Mouse (Mus musculus) testis, postnatal 10 days (tissue): ENCODE data around the gene Sar1a.
A peak's percentile ranks its signal among the peaks of the same experiment; 100 is the strongest.

Experiments used
- DNase-seq: peaks from one replicate; pipeline ENCODE4 v3.0.0; 2021; ENCODE audit warnings: low spot score

Sar1a gene

DNA sequence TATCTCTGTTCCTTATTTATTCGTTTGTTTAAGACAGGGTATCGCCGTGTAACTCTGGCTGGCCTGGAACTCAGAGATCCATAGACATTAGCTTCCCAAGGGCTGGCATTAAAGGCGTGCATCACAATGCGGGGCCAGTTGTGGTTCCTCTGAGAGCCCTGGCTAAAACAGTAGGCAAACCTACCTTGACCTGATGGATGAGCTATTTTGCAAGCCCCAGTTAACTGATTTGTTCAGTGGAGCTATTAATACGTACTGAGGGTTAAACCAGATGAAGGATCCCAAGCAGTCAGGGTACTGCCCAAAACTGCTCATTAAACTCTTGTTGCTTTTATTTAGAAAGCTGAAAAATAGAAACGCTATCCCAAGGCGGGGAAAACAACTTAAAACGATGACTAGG is 554 bp upstream of the Sar1a start:
- no peak for DNase-seq

DNA sequence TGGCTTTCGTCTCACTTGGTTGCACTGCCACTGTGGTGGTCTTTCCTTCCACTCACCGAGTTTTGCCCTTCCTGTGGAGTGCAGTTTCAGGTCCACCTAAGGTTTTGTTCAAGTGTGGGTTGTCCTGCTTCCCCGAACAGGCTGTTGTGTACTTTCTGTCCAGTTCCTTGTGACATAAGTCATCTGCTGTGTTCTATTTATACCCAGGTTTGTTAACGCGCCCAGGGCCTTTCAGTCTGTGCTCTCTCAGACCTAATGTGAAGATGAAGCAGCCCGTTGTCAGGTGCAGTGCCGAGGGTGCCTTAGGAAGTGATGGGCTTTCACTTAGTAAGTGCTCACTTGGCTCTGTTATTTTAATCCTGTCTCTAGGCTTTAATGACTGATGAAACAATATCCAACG is 9.3 kb downstream of the Sar1a start:
- no peak for DNase-seq

DNA sequence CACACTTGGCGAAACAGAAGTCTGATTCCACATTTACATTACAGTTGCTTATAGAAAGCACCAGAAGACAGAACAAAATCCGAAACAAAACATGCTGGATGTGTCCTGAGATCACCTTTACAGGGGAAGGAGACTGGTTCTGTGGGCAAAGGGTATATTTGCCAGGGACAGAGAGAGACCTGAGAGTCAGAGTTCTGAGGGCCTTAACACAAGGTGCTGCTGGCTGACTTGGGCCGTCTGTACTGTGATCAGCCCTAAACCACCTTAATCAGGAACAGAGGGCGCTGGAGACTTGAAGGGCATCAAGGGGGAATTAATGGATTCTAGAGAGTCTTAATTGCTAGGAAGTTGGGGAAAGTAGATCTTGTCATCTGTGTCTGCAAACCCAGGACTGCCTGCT is 13.5 kb downstream of the Sar1a start:
- no peak for DNase-seq

DNA sequence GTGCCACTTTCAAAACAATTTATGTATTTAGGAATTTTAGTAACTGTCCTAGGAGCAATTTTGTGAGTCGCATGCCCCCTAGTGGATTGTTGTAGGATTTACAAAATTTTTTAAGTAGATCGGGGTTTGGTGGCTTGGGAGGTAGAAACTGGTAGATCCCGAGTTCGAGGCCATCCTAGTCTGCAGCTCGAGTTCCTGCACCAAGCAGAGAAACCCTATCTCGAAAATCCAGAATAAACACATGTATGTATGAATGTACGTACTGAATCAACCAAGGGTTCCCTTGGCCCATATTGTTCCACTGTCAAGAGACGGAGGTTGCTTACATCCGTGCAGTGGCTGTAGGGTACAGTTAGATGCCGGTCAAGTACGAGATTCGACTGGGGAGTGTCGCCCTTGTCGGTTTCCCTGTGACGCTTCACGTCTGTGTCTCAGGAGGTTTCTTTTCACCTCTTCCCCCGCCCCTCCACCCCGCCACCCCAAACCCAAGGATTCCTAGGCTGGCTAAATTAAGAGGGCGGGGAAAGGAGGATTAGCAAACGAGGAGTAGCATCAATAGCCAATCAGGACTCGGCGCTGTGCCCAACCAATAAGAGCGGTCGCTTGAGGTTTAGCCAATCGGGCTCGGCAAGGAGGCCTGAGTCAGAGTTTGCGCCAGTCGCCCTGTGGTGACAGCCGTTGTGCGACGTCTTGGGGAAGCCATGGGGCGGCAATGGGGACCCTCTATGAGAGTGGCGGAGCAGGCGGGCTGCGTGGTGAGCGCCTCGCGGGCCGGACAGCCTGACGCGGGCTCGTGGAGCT is 15.0 kb downstream of the Sar1a start, which contains the start of gene Tysnd1:
TSS of gene Tysnd1 (plus strand) at position 645 of the 801 bp plus-strand sequence.
- peak; percentile 98 for DNase-seq

DNA sequence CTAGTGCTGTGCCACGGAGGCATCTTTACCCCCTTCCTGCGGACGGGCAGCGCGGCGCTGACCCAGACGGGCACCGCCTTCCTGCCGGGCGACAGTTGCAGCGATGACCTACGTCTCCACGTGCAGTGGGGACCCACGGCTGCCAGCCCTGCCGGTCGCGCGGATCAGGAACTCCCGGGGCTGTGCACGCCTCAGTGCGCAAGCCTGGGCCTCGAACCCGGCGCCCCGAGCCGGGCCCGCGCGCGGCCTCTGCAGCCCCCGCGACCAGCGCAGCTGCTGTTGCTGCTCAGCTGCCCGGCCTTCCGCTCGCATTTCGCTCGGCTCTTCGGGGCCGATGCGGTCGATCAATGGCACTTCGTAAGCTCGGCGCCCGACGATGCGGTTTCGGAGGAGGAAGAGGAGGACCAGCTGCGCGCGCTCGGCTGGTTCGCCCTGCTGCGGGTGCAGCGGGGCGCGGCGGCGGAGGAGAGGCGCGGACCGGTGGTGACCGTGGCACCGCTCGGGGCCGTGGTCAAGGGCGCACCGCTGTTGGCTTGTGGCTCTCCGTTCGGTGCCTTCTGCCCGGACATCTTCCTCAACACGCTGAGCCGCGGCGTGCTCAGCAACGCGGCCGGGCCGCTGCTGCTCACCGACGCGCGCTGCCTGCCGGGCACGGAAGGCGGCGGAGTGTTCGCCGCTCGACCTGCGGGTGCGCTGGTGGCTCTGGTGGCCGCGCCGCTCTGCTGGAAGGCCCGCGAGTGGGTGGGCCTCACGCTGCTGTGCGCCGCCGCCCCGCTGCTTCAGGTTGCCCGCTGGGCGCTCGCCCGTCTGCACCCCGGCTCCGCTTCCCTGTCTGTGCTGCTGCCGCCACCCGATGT is 15.8 kb downstream of the Sar1a start:
- no peak for DNase-seq

DNA sequence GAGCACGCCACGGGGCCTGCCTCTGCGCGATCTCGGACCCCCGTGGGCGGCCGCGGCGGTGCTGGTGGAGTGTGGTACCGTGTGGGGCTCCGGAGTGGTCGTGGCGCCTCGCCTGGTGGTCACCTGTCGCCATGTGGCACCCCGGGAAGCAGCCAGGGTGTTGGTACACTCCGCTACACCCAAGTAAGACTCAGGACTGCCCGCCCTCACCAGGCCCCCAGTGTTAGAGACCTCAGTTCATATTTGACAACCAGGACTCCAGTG is 16.4 kb downstream of the Sar1a start:
- DNase-seq = peak; percentile 56

DNA sequence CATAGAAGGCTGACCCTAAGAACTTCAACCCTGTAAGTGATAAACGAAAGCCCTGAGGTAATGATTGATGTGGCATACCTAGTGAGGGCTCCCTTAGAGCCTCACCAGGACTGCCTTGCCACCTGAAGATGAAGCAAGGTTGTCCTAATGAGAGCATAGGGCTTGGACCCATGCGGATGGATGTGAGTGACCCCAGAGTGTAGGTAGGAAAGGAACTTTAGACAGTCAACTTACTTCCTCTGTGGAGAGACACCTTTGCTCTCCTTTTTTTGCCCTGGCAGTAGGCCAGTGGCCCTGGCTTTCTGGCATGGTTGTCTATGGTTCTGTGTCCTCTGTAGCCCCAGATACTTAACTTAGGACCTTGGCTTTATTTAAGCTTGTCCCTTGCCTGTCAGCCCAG is 16.9 kb downstream of the Sar1a start:
- no peak for DNase-seq

DNA sequence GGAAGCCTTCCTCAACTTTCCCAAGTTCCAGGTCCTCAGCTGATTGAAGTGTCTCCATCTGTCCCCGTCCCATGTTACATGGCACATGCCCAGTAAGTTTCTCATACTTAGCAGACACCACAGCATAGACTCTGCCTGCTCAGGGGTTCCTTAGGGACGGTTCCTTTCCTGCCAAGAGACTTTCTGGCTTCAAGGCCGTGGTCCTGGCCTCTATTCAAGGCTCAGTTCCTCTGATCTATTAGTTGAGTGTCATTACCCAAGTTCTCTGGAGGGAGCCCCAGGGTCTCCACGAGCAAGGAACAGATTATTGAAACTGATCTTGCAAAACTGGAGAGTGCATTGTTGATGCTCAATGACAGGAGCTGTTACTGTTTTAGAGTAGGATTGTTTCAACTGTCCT is 24.6 kb downstream of the Sar1a start:
- no peak for DNase-seq

DNA sequence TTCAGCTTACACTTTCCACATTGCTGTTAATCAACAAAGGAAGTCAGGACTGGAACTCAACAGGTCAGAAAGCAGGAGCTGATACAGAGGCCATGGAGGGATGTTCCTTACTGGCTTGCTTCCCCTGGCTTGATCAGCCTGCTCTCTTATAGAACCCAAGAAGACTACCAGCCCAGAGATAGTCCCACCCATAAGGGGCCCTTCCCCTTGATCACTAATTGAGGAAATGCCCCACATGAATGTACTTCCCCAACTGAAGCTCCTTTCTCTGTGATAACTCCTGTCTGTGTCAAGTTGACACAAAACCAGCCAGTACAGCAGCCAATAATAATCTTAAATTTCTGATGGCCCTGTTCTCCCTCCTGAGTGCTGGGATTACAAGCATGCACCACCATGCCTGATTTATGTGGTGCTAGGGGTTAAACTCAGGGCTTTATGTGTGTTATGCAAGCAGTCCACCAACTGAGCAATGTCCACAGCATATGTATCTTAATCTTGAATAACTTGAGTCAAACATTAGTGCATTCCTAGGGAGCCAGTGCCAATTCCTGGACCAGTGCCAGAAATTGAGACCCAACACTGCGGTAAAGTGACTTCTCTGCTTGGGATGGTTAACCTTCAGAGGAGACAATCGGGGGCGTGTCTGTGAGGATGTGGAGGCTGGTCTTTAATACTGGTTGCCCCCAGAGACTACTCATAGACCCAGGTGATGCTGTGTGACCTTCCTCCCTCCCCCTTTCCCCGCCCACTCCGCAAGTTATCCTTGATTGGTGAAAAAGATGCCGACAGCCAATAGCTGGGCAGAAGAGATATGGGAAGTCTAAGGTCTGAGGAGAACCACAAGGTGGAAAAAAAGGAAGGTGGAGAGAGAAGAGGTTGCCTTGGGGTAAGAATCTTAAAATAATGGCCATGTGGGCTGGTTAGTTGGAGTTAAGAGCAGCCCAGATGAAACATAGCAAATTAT is 26.6 kb downstream of the Sar1a start:
- DNase-seq = no peak

DNA sequence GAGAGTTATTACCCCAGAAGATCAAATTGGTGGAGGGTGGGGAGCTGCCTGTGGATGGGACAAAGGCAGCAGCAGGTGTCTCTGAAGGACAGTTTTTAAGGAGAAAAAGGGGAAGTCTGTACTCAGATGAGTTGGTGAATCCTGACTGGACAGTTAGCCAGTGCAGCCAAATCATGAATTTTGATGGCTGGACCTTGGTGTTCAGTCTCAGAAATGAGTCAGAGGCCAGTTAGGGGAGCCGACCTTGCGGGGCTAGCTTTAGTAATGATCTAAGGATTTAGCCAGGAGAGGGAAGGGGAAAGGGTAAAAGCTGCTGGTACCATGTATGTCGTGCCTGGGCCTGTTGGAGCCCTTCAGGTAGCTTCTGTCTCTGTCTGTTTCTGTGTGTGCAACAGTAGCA is 33.5 kb downstream of the Sar1a start:
- no peak for DNase-seq

DNA sequence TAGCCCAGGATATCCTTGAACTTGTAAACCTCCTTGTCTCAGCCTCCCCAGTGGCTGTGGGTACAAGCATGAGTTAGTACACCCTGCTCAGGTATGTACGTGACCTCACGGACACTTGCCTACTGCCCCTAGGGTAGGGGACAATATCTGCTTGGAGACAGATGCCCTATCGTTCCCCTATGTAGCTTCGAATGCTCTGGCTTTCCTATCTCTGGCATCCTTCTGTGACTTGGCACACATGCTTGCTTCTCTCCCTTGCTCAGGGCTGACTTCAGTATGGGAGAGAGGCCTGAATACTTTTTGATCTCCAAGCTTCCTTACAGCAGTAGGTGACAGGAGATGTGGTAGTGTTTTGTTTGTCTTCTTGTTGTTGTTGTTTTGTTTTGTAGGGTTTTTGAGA is 34.0 kb downstream of the Sar1a start:
- DNase-seq = no peak

DNA sequence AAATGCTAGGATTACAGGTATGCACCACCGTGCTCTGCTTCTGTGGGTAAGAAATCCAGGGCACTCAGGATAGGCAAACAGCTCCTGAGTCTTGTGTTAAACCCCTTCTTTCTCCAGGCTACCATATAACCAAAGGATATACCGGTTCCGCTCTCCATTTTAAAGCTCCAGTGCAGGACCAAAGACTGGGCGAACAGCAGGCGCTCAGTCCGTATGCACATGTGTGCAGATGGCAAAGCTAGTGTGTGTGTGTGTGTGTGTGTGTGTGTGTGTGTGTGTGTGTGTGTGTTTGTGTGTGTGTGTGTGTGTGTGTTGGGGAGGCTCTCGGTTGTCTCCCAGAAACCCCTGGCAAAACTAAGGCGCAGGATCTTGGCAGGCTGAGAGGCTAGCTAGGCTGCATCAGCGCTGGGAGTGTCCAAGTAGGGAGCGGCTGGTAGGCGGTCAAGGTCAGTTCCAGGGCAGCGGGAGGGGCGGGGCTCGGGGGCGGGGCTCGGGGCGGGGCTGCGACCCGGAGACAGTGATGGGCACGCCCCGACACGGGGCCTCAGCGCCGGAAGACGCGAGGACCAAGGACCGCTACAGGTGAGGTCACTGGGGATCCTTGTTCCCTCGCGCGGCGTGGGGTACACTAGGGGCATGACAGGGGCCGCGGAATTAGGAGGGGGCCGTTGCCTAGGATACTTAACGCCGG is 34.8 kb downstream of the Sar1a start, which contains the start of gene Aifm2:
TSS of gene Aifm2 (plus strand) at position 493 of the 691 bp plus-strand sequence.
- DNase-seq = peak; percentile 76

DNA sequence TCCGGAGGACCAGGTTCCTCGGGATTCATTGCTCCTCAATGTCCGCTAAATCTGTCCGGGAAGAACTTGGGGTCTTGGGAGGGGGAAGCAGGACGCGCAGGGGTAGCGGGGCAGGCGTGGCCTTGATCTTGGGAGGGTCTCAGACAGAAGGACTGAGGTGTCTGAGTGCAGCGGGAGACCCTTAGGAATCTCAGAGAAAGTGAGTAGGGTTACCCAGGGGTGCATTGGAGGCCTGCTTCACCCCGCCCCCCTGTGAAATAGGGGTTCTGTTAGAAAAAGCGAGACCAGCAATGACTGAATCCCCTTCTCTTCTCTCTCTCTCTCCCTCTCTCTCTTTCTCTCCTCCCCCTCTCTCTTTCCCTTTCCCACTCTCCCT is 35.4 kb downstream of the Sar1a start:
- DNase-seq = no peak

DNA sequence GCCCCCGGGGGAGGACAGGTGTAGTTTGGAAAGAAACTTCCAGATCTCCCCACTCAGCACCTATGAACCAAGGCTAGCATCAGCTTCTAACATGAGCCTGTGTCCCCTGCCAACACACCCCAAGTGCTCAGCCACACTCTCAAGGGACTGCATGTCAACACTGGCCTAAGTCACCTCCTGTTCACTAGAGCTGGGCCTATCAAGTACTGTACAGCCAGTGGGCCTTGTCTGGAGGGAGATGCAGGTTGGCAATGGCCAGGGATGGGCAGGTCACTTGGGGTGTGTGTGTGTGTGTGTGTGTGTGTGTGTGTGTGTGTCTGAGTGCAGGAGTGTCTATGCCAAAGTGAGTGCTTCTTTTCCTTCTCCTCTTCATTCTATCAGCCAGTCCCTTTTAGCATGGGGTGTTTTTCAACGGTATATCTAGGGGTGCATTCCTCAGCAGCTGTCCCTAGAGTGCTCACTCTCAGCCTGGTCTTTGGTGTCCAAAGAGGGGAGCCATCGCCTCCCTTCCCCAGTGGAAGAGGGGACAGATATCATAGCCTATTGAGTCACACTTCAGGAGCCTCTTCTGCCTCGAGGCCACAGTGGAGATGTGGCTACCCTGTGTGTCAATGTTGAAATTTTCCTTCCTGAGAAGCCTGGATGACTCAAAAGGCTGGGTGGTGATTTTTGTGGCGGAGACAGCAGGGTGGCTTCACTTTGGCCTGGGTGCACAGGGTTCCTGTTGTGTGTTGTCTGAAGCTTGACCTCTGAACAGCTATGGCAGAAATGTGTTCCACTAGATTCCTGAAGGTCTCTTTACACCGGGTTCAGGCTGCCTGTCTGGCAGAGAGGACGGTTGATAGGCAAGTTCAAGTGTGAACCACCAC is 36.1 kb downstream of the Sar1a start:
- no peak for DNase-seq

DNA sequence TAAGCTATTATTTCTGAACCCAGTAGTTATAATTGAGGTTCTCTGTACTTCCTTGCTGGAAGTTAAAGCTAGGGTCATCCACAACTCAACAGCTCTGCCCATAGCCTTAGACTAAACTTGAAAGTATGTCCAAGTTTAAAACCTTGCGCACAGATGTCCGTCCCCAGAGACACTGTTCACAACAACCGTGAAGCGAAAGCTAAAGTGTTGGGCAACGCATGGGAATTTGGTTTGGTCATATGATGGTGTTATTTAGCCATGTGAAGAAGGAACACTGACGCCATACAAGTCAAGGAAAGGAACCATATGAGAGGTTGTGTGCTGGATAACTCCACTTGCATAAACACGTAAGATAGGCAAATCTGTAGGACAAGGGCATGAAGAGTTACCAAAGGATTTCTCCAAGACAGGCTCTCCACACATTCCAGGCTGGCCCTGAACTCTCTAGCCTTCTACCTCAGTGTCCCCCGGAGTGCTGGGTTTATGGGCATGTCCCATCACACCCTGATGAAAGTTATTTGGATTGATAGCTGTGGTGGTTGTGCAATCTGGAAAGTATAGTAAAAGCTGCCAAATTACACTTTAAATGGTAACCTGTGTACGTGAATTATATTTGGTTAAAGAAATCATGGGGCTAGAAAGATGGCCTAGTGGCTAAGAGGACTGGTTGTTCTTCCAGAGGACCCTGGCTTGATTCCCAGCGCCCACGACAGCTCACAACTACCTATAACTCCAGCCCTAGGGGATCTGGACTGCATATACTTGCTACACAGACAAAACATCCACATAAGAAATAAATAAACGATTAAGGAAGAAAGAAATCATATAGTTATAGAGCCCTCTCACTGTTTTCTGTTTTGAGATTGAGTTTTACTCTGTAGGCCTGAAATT is 37.6 kb downstream of the Sar1a start:
- no peak for DNase-seq

DNA sequence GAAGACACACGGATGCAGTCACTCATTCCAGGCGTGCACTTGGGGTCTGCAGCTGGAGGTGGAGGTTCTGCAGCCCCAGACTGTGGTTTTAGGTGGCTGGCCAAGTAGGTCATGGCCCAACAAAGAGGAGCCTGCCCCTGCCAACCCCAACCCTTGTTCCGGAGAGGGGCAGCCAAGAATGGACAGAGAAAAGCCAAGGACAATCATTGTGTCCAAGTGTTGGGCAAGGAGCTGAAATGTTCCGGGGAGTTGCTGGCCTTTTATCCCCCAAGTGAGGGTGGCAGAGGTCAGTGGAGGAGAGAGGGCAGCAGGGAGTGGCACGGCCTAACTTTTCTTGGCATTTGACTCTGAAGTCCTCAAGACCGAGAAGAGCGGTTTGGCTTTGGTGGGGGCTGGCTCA is 40.2 kb downstream of the Sar1a start:
- DNase-seq = no peak

DNA sequence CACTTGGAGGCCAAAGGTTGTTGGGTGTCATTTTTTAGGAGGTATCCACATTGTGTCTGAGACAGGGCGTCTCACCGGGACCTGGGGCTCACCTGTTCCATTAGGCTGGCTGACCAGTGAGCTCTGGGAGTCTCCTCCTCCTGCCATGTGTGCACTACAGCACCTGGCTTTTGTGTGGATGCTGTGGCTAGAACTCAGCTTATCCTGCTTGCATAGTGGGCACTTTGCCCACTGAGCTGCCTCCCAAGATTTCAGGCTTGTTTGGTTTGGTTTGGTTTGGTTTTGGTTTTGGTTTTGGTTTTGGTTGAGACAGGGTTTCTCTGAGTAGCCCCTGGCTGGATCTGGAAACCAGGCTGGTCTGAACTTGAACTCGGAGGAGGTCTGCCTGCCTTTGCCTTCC is 42.1 kb downstream of the Sar1a start:
- DNase-seq = no peak

DNA sequence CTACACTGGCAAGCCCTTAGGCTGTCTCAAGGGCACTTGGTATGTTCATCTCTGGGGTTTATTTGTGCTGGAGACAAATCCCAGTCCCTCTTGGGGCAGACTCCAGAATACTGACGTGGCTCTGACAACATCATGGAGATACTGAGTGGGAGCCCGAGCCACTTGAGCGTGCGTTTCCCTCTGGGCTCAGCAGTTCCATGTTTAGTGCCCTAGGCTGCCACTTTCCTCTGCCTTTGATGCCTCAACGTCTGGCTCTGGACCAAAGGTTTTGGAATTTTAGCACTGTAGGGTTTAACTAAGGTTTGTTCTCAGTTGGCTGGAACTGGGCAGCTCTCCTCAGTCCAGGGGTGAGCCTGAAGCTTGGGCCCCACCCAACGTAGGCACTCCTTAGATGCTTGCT is 43.2 kb downstream of the Sar1a start:
- DNase-seq = no peak

DNA sequence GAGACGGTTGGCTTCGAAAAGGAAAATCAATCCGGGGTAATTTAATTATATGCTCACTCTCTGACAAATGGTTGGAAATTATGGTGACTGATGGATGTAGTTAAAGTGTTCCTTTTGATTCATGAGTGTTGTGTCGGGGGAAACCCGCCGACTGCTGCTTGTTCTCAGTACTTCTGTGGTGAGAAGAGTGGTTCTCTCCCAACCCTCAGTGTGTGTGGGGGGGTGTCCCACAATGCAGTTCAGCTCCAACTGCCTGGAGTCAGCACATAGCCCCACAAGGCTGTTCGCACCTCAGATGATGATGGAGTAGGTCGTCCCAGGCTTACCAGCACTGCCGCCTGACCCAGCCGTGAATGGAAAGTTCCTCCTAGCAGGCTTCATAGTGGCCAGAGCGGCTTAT is 49.1 kb downstream of the Sar1a start:
- no peak for DNase-seq

DNA sequence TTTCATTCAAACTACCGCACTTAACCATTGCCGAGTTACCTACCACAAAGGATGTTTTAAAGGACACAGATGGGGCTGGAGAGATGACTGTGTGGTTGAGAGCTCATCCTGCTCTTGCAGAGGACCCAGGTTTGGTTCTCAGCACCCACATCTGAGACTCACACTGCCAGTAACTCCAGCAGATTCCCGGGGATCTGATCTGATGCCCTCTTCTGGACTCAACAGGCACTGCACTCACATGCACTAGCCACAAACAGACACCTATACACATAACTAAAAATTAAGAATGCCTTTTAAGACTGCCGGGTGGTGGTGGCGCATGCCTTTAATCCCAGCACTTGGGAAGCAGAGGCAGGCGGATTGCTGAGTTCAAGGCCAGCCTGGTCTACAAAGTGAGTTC is 50.1 kb downstream of the Sar1a start:
- DNase-seq = no peak
